Mouse (Mus musculus): ENCODE measurements around the gene Chia1. TPM values are rescaled to one million over a fixed set of nuclear protein-coding genes. Genes with fewer than 3 reads are reported as not detected.
"Not testable (repeated sequence)": the region's sequence is repeated elsewhere in the genome, so short reads cannot be mapped to it uniquely, and the experiment has no call there.

Chia1 gene
- polyA plus RNA-seq (2016; fragmentation: Nextera tagmentation; extraction: Ambion mirVana): 0.20 and 0.29 TPM in 2 replicates

DNA sequence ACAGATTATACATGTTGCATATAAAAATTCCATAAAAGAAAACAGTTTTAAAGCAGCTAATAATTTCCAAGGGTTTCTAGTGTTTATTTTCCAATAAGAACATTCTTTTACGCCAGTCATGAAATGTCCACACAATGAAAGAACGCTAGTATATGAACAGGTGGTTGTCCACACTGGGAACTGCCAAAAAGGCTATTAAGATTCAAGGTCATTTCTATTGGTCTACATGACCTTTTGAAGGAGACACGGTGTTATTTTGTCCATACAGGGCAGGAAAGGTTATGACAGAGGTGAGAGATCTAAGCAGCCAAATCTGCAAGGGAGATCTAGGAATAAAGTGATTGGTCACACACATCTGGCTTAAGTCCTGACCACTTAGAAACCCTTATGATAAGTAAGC lies at the start of gene Chia1:
Gene Chia1, plus strand, starts transcription at position 301 of the 400 bp plus-strand sequence.
- Histone ChIP-seq H3K9me3 (peaks cover 5% of the 10 kb centered on the region; the same call in 1 of the 2 replicates), H3K27me3 (replicated peaks; ENCODE audit: low read depth, poor library complexity, severe bottlenecking) (no peaks in the 10 kb centered on the region), H3K36me3 (replicated peaks) (no peaks in the 10 kb centered on the region), H3K4me1 (no peaks in the 10 kb centered on the region), H3K27ac (replicated peaks) (no peak within 1 kb of the TSS), H3K4me3 (no peak within 1 kb of the TSS)
- WGBS: 83% methylated on average over 3 of the region's 3 CpGs
- no peak for DNase-seq (ENCODE audit: low spot score)

- H3K36me3 ChIP-seq (replicated peaks); H3K27me3 ChIP-seq (replicated peaks; ENCODE audit: low read depth, poor library complexity, severe bottlenecking); H3K27ac ChIP-seq (replicated peaks); DNase-seq (ENCODE audit: low spot score); H3K4me3 ChIP-seq; H3K4me1 ChIP-seq; H3K9me3 ChIP-seq: not testable (repeated sequence)
- 33% methylated on average over 5 of the region's 5 CpGs for WGBS
These were observed 45.3 kb upstream of the Chia1 start for GRCm38 (mm10) chr3:106067707-106068106.

GRCm38 (mm10) chr3:106070994-106071393 lies 42.0 kb upstream of the Chia1 start:
- H3K4me3 ChIP-seq: no peak overlapping the region
- no peaks in the 10 kb centered on the region for H3K27me3 ChIP-seq (replicated peaks; ENCODE audit: low read depth, poor library complexity, severe bottlenecking)
- no peak for DNase-seq (ENCODE audit: low spot score)
- no peak overlapping the region for H3K27ac ChIP-seq (replicated peaks)
- H3K9me3 ChIP-seq: no peaks in the 10 kb centered on the region
- WGBS: 90% methylated on average over 2 of the region's 2 CpGs
- H3K36me3 ChIP-seq (replicated peaks): no peaks in the 10 kb centered on the region
- no peaks in the 10 kb centered on the region for H3K4me1 ChIP-seq

GRCm38 (mm10) chr3:106074824-106075223 lies 38.2 kb upstream of the Chia1 start:
- Histone ChIP-seq H3K4me3 (no peak overlapping the region), H3K27ac (replicated peaks) (no peak overlapping the region), H3K27me3 (replicated peaks; ENCODE audit: low read depth, poor library complexity, severe bottlenecking) (no peaks in the 10 kb centered on the region), H3K36me3 (replicated peaks) (no peaks in the 10 kb centered on the region), H3K9me3 (no peaks in the 10 kb centered on the region), H3K4me1 (no peaks in the 10 kb centered on the region)
- 80% methylated on average over 1 of the region's 1 CpGs for WGBS
- no peak for DNase-seq (ENCODE audit: low spot score)

DNA sequence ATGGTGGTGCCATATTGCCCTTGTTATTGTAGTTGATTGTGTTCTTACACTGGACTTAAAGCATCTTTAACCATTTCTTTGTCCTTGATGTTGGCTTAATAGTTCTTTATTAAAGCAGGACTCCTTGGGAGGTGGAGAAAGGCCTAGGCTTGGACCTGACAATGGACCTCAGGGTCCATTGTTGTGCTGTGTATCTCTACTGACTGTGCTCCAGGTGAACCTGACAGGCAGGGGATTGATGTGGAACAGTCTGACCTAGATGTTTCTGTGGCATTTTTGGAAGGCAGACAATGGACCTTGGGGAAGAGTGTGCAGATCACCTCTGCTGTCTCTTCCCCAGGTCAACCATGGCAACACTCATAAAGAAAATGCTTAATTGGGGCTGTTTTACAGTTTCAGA lies 14.0 kb downstream of the Chia1 start:
- H3K36me3 ChIP-seq (replicated peaks): no peaks in the 10 kb centered on the region
- no peaks in the 10 kb centered on the region for H3K4me1 ChIP-seq
- no peak for DNase-seq (ENCODE audit: low spot score)
- H3K4me3 ChIP-seq: no peak overlapping the region
- H3K9me3 ChIP-seq: peaks cover 34% of the 10 kb centered on the region
- H3K27ac ChIP-seq (replicated peaks): no peak overlapping the region
- H3K27me3 ChIP-seq (replicated peaks; ENCODE audit: low read depth, poor library complexity, severe bottlenecking): no peaks in the 10 kb centered on the region

DNA sequence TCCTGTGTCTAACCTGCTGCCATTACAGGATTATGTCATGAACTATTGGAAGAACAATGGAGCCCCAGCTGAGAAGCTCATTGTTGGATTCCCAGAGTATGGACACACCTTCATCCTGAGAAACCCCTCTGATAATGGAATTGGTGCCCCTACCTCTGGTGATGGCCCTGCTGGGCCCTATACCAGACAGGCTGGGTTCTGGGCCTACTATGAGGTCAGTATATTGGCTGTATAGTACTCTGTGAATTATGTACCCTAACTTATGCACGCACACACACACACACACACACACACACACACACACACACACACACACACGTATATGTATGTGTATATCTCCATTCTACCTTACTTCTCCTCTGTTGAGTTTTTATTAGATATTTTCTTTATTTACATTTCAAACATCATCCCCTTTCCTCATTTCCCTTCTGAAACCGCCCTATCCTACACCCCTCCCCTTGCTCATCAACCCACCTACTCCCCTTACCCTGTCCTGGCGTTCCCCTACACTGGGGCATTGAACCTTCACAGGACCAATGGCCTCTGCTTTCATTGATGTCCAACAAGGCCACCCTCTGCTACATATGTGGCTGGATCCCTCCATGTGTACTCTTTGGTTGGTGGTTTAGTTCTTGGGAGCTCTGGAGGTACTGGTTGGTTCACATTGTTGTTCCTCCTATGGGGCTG lies 15.9 kb downstream of the Chia1 start:
- H3K27me3 ChIP-seq (replicated peaks; ENCODE audit: low read depth, poor library complexity, severe bottlenecking): no peaks in the 10 kb centered on the region
- H3K4me3 ChIP-seq: no peak overlapping the region
- H3K36me3 ChIP-seq (replicated peaks): no peaks in the 10 kb centered on the region
- peaks cover 24% of the 10 kb centered on the region for H3K9me3 ChIP-seq
- DNase-seq (ENCODE audit: low spot score): no peak
- WGBS: 75% methylated on average over 4 of the region's 4 CpGs
- no peak overlapping the region for H3K27ac ChIP-seq (replicated peaks)
- no peaks in the 10 kb centered on the region for H3K4me1 ChIP-seq

- H3K36me3 ChIP-seq (replicated peaks): no peaks in the 10 kb centered on the region
- DNase-seq (ENCODE audit: low spot score): no peak
- 76% methylated on average over 5 of the region's 5 CpGs for WGBS
- H3K4me3 ChIP-seq: no peak overlapping the region
- no peaks in the 10 kb centered on the region for H3K27me3 ChIP-seq (replicated peaks; ENCODE audit: low read depth, poor library complexity, severe bottlenecking)
- no peaks in the 10 kb centered on the region for H3K4me1 ChIP-seq
- H3K27ac ChIP-seq (replicated peaks): no peak overlapping the region
- peaks cover 21% of the 10 kb centered on the region for H3K9me3 ChIP-seq
These were observed 18.7 kb downstream of the Chia1 start for GRCm38 (mm10) chr3:106131690-106132089.

GRCm38 (mm10) chr3:106144081-106144480 lies 31.1 kb downstream of the Chia1 start:
- WGBS: 91% methylated on average over 10 of the region's 10 CpGs
- H3K36me3 ChIP-seq (replicated peaks): no peaks in the 10 kb centered on the region
- no peak overlapping the region for H3K4me3 ChIP-seq
- no peak overlapping the region for H3K27ac ChIP-seq (replicated peaks)
- H3K9me3 ChIP-seq: peaks cover 29% of the 10 kb centered on the region
- H3K27me3 ChIP-seq (replicated peaks; ENCODE audit: low read depth, poor library complexity, severe bottlenecking): no peaks in the 10 kb centered on the region
- no peaks in the 10 kb centered on the region for H3K4me1 ChIP-seq
- DNase-seq (ENCODE audit: low spot score): no peak

GRCm38 (mm10) chr3:106154413-106154812 lies 41.4 kb downstream of the Chia1 start:
- no peaks in the 10 kb centered on the region for H3K36me3 ChIP-seq (replicated peaks)
- DNase-seq (ENCODE audit: low spot score): no peak
- H3K27me3 ChIP-seq (replicated peaks; ENCODE audit: low read depth, poor library complexity, severe bottlenecking): no peaks in the 10 kb centered on the region
- H3K9me3 ChIP-seq: peaks cover 12% of the 10 kb centered on the region; the same call in 1 of the 2 replicates
- WGBS: 88% methylated on average over 2 of the region's 2 CpGs
- H3K4me3 ChIP-seq: no peak overlapping the region
- H3K27ac ChIP-seq (replicated peaks): no peak overlapping the region
- H3K4me1 ChIP-seq: no peaks in the 10 kb centered on the region

GRCm38 (mm10) chr3:106167464-106167863 lies 54.4 kb downstream of the Chia1 start, which contains the start of gene Chil3:
Gene Chil3, minus strand, starts transcription at chr3:106167564.
- no peaks in the 10 kb centered on the region for H3K4me1 ChIP-seq
- H3K36me3 ChIP-seq (replicated peaks): no peaks in the 10 kb centered on the region
- H3K27me3 ChIP-seq (replicated peaks; ENCODE audit: low read depth, poor library complexity, severe bottlenecking): no peaks in the 10 kb centered on the region
- H3K27ac ChIP-seq (replicated peaks): no peak within 1 kb of the TSS
- H3K9me3 ChIP-seq: peaks cover 10% of the 10 kb centered on the region
- WGBS: 81% methylated on average over 3 of the region's 3 CpGs
- no peak within 1 kb of the TSS for H3K4me3 ChIP-seq
- DNase-seq (ENCODE audit: low spot score): no peak

DNA sequence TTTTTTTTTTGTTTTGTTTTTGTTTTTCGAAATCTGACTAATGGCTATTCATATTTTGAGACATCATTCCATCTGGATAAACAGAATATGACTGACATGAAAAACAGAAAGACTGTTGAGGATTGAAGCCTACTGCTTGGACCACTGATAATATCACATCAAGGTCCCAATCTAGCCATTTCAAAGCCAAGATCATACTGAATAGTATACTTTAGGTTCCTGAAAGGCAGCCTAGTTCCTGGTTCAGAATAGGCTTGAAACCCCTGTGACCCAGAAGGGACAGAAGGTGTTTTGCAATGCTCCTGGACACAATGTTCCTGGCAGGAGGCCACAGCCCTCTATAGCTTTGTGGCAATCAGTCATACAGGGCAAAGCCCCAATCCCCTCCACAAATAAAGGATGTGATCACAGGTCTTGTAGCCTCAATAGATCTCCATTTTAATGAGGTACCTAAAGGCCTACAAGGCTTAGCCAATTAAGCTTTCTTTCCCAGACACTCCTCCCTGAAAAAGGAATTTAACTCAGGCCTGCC lies 57.6 kb downstream of the Chia1 start:
- Histone ChIP-seq H3K4me1 (no peaks in the 10 kb centered on the region), H3K36me3 (replicated peaks) (no peaks in the 10 kb centered on the region), H3K4me3 (no peak overlapping the region), H3K27me3 (replicated peaks; ENCODE audit: low read depth, poor library complexity, severe bottlenecking) (no peaks in the 10 kb centered on the region), H3K9me3 (peaks cover 12% of the 10 kb centered on the region), H3K27ac (replicated peaks) (no peak overlapping the region)
- 58% methylated on average over 1 of the region's 1 CpGs for WGBS
- DNase-seq (ENCODE audit: low spot score): no peak

DNA sequence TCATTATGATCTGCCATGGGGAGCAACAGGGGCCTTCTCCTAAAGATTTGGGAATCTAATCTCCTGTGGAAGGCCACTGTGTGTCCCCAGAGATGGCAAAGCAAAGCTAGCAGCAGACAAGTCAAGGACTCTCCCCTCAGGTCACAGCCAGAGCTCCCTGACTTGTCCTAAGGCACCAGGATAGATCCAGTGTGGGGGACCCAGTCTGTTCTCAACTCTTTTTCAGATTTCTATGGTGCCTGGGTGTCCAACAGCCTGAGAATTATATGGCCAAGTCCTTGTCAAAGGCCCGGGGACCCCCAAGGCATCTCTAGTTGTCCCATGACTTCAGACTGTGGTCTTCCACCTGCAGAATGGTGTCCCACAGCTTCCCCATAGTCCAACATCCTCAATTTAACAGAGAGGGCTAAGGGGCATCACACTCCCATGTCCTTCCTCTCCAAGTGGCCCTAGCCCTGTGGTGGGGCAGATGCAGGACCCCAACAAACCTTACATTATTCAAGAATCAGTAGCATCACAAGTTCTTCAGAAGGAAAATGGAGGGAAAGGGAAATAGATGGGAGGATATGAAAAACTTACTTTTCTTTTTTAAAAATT lies 58.2 kb downstream of the Chia1 start:
- Histone ChIP-seq H3K4me3 (no peak overlapping the region), H3K9me3 (peaks cover 12% of the 10 kb centered on the region), H3K4me1 (no peaks in the 10 kb centered on the region), H3K27ac (replicated peaks) (no peak overlapping the region), H3K27me3 (replicated peaks; ENCODE audit: low read depth, poor library complexity, severe bottlenecking) (no peaks in the 10 kb centered on the region), H3K36me3 (replicated peaks) (no peaks in the 10 kb centered on the region)
- DNase-seq (ENCODE audit: low spot score): no peak
- WGBS: 88% methylated on average over 1 of the region's 1 CpGs

DNA sequence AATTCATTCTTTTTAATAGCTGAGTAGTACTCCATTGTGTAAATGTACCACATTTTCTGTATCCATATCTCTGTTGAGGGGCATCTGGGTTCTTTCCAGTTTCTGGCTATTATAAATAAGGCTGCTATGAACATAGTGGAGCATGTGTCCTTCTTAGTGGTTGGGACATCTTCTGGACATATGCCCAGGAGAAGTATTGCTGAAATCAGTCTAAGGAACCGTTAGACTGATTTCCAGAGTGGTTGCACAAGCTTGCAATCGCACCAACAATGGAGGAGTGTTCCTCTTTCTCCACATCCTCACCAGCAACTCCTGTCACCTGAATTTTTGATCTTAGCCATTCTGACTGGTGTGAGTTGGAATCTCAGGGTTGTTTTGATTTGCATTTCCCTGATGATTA lies 59.5 kb downstream of the Chia1 start:
- 74% methylated on average over 2 of the region's 2 CpGs for WGBS
- H3K4me1 ChIP-seq; H3K36me3 ChIP-seq (replicated peaks); H3K27me3 ChIP-seq (replicated peaks; ENCODE audit: low read depth, poor library complexity, severe bottlenecking); DNase-seq (ENCODE audit: low spot score); H3K4me3 ChIP-seq; H3K27ac ChIP-seq (replicated peaks): not testable (repeated sequence)
- peaks cover 19% of the 10 kb centered on the region for H3K9me3 ChIP-seq

All from embryonic facial prominence, embryonic 10.5 days (tissue).